Mouse (Mus musculus) spleen, postnatal 4 days (tissue): ENCODE results near the gene Zfp454.
A peak's percentile ranks its signal among the peaks of the same experiment; 100 is the strongest.

ENCODE experiments used
- DNase-seq, 2 experiments: peaks; one replicate each; pipeline ENCODE4 v3.0.0; 2022; ENCODE audit warnings: low spot score in 2 of 2

The Zfp454 gene

DNA sequence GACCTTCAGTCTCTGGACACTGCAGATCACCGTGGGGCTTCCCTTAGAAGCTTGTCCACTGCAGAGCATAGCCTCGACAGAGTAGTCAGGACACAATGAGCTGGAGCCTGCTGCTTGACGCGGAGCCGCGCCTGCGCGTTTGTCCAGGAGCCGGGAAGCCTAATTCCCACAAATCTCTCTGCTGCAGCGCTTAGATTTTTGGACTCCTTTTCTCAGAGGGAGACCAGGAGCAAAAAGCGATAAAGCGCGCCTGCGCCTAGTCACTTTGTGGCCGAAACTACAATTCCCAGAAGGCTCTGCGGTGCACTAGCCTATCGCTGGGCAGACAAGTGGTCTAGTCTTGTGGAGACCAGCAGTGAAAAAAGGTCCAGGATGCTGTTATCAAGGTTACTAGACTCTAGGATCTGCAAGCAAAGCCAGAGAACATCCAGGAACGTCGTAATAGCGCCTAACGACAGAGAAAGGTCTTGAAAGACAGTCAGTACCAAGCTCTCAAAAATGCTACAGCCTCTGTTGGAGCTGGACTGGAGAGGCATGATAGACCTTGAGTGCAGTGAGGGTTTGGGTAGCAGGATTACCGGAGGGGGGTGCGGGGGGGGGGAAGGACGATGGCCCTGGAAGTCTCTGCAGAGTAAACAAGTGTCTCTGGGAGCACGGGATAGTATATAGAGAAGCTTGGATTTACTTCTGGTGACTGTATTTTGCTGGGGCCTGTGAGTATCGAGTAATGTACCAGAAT is at the start of gene Zfp454:
Gene Zfp454, minus strand, starts transcription at position 262 of the 739 bp plus-strand sequence.
- DNase-seq = peak in 1 of 2 experiments; percentile 16

- DNase-seq = no peak
These were observed 44.6 kb upstream of the Zfp454 start for GRCm38 (mm10) chr11:50932040-50932439.

DNA sequence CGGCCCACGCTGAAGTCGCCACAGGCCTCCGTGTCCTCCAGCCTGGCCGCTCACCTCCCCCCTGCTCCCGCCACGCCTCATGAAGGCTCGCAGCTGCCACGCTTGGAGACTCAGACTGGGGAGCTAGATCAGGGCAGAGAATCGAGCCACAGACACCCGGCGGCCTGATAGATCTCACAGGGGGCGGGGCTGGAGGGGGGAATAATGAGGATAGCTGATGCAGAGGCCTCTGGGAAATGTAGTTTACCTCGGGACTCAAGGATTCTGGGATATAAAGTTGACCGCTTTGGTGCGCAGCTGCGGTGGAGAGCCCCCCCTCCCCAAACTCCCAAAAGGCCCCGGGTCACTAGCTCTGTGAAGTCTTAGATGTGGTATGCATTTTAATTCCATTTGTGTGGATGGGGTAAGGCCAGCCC is 44.0 kb upstream of the Zfp454 start, which contains the start of gene Zfp354b:
Gene Zfp354b, minus strand, starts transcription at position 183 of the 416 bp plus-strand sequence.
- DNase-seq = peak; percentile 52 to 72

- DNase-seq = no peak
These were observed 43.6 kb upstream of the Zfp454 start for GRCm38 (mm10) chr11:50931021-50931420.

DNA sequence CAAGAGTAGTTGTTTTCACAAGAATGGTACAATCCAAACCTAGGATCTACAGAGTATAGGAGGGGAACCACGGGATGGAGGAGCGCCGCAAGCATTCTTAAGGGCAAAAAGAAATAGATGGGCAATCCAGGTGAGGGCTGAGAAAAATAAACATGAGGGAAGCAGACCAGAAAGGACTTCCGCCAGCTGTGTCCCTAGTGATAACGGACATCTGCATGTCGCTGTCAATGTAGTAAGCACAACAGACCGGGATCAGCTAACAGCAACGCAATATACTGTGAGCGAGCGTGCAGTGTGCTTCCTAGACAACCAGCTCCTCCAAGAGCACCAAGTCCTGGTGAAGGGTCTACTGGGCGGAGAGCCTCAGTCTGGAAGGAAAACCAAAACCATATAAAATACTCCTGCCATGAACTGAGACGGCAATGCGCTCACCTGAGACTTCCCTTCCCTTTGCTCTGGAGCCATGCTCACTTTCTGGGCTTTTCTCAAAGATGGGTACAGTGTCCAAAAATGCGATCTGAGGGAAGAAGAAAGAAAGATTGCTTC is 43.1 kb upstream of the Zfp454 start:
- DNase-seq = no peak

DNA sequence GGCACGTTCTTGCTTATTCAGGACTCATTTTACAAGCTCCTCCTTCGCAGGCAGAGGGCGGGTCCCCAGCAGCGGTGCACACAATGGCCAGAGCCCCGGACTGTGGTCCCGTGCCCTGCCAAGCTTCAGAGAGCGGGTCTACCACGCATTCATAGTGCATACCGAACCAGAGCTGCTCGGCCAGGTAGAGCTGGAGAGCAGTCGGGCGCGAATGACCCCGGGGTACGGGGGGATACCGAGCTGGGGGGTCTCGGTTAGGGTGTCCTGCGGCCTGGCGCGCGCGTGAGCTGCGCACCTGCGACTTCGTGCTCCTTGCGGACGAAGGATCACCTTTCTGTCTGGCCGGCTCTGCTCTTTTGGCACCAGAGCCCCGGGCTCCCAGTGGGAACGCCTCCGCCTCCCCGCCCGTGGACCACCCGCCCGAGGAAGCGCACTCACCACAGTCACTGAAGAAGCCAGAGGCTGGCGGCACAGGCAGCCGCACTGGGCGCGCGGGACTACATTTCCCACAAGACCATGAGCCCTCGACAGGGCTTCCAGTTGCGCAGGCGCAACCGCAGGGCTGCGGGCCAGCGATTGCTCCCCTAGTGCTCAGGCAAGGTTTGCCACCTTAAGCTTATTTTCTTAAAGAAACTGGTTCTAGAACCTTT is 28.3 kb upstream of the Zfp454 start, which contains the start of gene Zfp2:
Gene Zfp2, minus strand, starts transcription at position 495 of the 650 bp plus-strand sequence.
- peak; percentile 82 to 90 for DNase-seq

GRCm38 (mm10) chr11:50914461-50914860 is 27.0 kb upstream of the Zfp454 start:
- DNase-seq = no peak

DNA sequence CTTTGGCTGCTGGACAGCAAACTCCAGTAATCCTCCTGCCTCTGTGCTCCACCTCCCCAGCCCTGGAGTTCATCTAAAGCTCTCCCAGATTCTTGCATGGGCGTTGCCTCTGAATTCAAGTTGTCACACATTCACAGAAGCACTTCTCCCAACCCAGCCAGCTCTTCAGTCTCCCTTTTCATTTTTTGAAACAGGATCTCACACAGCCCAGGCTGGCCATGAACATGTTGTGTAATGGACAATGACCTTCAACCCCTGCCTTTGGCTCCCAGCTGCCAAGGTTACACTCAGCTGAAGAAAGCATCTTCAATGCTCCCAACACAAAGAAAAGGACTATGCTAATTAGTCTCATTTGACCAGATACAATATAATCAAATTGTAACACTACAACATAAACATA is 25.9 kb upstream of the Zfp454 start:
- DNase-seq = no peak

- no peak for DNase-seq
These were observed 20.7 kb upstream of the Zfp454 start for GRCm38 (mm10) chr11:50908136-50908535.

- no peak for DNase-seq
These were observed 9.9 kb upstream of the Zfp454 start for GRCm38 (mm10) chr11:50897359-50897758.

GRCm38 (mm10) chr11:50892441-50892840 is 5.0 kb upstream of the Zfp454 start:
- DNase-seq = no peak

DNA sequence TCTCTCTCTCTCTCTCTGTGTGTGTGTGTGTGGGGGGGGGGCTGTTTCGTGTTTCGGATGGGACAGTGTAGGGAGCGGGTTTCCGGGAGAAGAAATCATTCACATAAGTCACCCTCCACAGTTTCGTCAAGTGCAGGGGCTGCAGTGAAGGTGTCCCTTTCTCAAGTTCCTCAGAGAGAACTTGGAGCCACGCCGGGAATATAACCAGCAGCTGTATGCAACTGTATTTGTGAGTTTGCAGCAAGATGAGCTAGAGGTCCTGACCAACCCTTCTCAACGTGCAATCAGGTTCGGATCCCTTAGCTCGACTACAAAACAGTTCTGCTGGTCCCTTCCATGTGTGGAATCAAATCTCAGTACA is 538 bp downstream of the Zfp454 start:
- no peak for DNase-seq

DNA sequence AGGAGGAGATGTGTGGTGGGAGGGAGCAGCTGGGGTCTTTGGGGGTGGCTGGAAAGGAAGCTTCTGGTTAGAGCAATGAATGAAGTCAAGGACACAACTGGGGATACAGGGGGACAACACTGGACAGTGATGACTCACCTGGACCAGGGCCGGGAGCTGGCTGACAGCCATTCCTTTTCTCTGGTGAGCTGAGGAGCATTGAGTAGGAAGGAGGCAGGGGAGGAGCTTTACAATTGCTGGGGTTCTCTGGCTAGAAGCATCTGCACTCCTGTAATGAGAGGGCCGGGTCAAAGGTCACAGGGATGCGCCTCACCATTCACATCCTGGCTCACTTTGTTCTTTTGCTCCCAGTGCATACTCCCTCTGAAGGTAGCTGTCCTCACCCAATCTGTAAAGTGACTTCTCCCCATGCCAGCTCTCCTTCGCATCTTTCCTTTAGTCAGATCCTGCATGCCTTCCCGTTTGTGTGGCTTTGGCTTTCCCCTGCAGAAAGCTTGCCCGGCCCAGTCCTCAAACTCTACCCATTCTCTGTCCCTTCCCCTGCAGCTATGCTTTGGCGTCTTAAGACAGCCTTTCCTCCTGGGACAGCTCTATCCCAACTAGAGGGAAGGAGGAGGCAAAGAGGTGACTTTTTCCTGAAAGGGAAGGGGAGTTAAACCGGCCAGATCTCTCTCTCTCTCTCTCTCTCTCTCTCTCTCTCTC is 1.1 kb downstream of the Zfp454 start:
- DNase-seq = no peak

DNA sequence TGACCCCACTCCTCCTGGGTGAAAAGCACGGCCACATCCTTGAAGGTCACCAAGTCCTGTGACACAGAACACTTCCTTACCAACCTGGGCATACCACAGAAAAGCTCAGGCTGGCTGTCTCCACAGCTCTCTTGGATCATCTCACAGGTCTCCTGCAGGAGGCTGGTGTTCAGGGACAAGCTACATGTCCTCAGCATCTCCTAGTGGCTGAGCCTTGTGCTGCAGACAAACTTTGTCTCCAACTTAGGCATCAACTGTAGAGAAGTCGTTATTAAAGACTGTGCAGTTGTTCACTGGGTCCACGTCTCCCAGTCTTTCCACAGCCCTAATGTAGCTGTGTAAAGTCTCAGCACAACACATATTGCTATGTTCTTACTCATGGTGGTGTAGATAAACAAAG is 3.7 kb downstream of the Zfp454 start:
- DNase-seq = no peak

- DNase-seq = no peak
These were observed 8.8 kb downstream of the Zfp454 start for GRCm38 (mm10) chr11:50878641-50879040.

DNA sequence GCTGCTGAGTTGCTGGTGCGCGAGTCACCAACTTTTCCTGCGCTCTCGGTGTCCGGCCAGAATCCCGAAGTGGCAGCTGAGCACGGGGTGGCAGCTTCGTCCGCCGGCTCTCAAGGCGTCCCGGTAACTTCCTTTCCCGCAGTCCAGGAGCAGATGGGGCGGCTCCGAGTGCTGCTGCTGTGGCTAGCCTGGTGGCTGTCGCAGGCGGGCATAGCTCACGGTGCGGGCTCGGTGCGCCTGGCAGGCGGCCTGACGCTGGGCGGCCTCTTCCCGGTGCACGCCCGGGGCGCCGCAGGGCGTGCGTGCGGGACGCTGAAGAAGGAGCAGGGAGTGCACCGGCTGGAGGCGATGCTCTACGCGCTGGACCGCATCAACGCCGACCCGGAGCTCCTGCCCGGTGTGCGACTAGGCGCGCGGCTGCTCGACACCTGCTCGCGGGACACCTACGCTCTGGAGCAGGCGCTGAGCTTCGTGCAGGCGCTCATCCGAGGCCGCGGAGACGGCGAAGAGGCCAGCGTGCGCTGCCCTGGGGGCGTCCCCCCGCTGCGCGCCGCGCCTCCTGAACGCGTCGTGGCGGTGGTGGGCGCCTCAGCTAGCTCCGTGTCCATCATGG is 36.4 kb downstream of the Zfp454 start:
- DNase-seq = no peak

DNA sequence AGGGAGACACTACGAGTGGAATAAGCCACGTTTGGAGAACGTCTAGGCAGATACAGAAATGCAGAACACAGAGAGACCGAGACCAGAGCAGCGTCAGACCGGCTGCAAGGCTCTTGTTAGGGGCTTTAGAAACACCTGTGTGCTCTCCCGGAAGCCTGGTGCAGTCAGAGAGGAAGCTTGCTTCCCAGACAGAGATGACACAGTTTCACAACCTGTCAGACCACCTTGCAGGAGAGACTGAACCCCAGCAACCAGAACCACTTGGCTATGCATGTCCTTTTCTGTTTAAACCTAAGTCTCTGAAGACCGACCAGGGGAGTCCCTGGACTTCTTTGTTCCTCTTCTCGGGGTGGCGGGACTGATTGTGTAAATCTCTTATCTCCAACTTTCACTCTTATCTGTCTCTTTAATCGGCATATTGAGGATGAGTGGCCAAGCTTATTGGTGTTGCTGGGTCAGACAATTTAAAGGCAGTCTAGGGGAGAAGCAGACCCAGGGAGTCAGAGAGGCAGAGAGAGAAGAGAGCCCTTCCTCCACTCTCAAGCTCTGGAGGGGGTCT is 37.2 kb downstream of the Zfp454 start, which contains the start of gene Grm6:
Gene Grm6, plus strand, starts transcription at position 509 of the 559 bp plus-strand sequence.
- peak in 1 of 2 experiments; percentile 62 for DNase-seq

DNA sequence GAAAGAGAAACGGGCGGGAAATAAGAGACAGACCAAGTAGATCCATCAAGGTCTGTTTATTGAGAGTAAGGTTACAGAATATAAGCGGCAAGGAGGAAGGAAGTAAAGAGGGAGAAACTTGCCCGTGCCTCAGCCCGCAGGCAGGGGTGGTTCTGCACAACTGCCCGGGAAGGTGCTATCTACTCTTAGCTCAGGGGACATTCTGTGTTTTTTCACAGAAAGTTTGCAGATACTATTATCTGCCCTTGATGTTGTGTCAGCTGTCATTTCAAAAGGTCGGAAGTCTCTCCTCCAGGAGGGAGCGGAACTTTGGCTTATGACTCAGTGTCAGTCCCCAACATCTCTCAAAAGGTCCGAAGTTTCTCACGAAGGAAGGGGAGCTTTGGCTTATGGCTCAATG is 38.1 kb downstream of the Zfp454 start:
- DNase-seq = peak in 1 of 2 experiments; percentile 28

- peak in 1 of 2 experiments; percentile 23 for DNase-seq
These were observed 38.8 kb downstream of the Zfp454 start for GRCm38 (mm10) chr11:50848520-50849137.

DNA sequence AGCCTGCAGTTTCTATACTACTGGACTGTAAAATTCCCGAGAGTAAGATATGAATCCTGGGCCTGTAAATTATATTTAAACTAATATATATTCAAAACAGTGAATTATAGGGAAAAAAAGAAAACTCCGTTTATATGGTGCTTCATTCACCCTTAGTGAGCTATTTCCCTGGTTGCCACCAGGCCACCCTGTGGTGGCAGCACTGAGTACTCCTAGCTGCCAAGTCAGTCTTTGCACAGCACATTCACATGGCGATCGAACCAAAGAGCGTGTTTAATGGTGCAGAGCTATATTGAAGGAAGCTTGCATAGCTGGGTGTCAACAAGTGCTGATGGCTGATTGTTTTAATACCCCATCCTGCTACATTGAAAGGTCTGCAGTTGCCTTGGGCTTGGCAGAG is 40.4 kb downstream of the Zfp454 start:
- DNase-seq = no peak

DNA sequence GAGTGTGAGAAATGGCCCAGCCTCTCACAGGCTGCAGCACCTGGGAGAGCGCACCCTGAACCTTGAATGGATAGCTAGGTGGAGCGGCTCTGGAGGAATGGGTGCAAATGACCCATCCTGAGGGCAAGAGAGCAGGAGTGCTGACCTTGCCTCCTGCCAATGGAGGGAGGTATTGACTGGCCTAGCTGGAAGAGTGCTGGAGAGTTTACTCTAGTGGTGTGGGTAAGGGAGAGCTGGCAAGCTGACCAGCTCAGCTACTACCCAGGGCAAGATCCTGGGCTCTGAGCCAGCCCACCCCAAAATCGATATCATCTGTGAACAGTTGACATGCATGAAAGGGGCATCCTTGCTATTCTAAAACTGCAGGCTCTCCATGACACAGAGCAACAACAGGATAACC is 41.5 kb downstream of the Zfp454 start:
- DNase-seq = no peak
